In genomic region chr7:127344371-127344770, GRCm38 (mm10) we compare ENCODE assay signal across 8 mouse cellular contexts. TPM values are rescaled to one million over a fixed set of nuclear protein-coding genes. Genes with fewer than 3 reads are reported as not detected.
A peak's percentile ranks its signal among the peaks of the same experiment; 100 is the strongest.
DNase-seq lines count a peak whose midpoint lies in the region; ATAC-seq and TF ChIP-seq lines count a peak whose summit lies in the region.

No protein-coding gene starts in this region.

- H3K36me3 ChIP-seq in hindbrain, embryonic 14.5 days (replicated peaks; ENCODE audit: control insufficient read depth, insufficient read depth) = peaks cover 23% of the 10 kb centered on the region
- no peaks in the 10 kb centered on the region for H3K36me3 ChIP-seq in liver, embryonic 14.5 days (replicated peaks; ENCODE audit: control insufficient read depth, insufficient read depth, low read depth)

- no peak for TF ChIP-seq POLR2A in bone marrow macrophage, adult 2 months (IDR thresholded peaks at IDR 0.05; ENCODE audit: borderline replicate concordance, low read depth, low read length)

- H3K27ac ChIP-seq in bone marrow macrophage, adult 2 months (ENCODE audit: insufficient read depth, low read depth, low read length) = no peak overlapping the region
- no peak overlapping the region for H3K27ac ChIP-seq in hindbrain, embryonic 14.5 days
- H3K27ac ChIP-seq in liver, embryonic 14.5 days = no peak overlapping the region

- peak overlapping the region; percentile 67 for H3K4me2 ChIP-seq in hindbrain, embryonic 14.5 days (replicated peaks)
- H3K4me2 ChIP-seq in liver, embryonic 14.5 days (ENCODE audit: low read depth) = peak overlapping the region; percentile 90

- peak overlapping the region; percentile 93 for H3K9ac ChIP-seq in hindbrain, embryonic 14.5 days
- H3K9ac ChIP-seq in liver, embryonic 14.5 days (replicated peaks) = no peak overlapping the region

- no peaks in the 10 kb centered on the region for H3K4me1 ChIP-seq in bone marrow macrophage, adult 2 months (ENCODE audit: control insufficient read depth, insufficient read depth, low read length)
- peaks cover 13% of the 10 kb centered on the region for H3K4me1 ChIP-seq in hindbrain, embryonic 14.5 days (replicated peaks; ENCODE audit: control insufficient read depth, insufficient read depth, low read length)
- peaks cover 5 to 7% of the 10 kb centered on the region in 2 experiments; a peak in 3 of 4 replicates for H3K4me1 ChIP-seq in liver, embryonic 14.5 days (replicated peaks; ENCODE audit: control insufficient read depth in 2 of 2, insufficient read depth in 2 of 2, low read length in 1 of 2)

- DNase-seq in adrenal gland, adult 2 months = peak; percentile 25
- DNase-seq in adrenal gland, adult 18-20 months (ENCODE audit: low spot score in 2 of 2) = no peak
- no peak for DNase-seq in hindbrain, embryonic 14.5 days (ENCODE audit: low spot score)
- no peak for DNase-seq in liver, embryonic 14.5 days (ENCODE audit: low read depth in 3 of 3, low spot score in 3 of 3)
- no peak for DNase-seq in thymus, postnatal 25 days
- DNase-seq in layer of hippocampus, postnatal 10 days (ENCODE audit: low spot score in 2 of 2) = no peak
- no peak for DNase-seq in right cerebral cortex, postnatal 36 days (ENCODE audit: low spot score in 2 of 2)

- ATAC-seq in hindbrain, embryonic 14.5 days (ENCODE audit: low FRiP score) = no peak
- ATAC-seq in liver, embryonic 14.5 days (ENCODE audit: insufficient read depth) = no peak

- TF ChIP-seq CTCF in bone marrow macrophage, adult 2 months (IDR thresholded peaks at IDR 0.05; ENCODE audit: low read depth, low read length) = no peak
- TF ChIP-seq CTCF in liver, embryonic 14.5 days (IDR thresholded peaks at IDR 0.05; ENCODE audit: low read depth) = no peak

- no peaks in the 10 kb centered on the region for H3K9me3 ChIP-seq in hindbrain, embryonic 14.5 days (ENCODE audit: control insufficient read depth, low read length)
- H3K9me3 ChIP-seq in liver, embryonic 14.5 days (ENCODE audit: control insufficient read depth, low read length) = no peaks in the 10 kb centered on the region

- no peaks in the 10 kb centered on the region for H3K27me3 ChIP-seq in hindbrain, embryonic 14.5 days (ENCODE audit: control insufficient read depth, insufficient read depth, low read length)
- no peaks in the 10 kb centered on the region for H3K27me3 ChIP-seq in liver, embryonic 14.5 days (ENCODE audit: control insufficient read depth, insufficient read depth, low read length)

- peak overlapping the region; percentile 87 for H3K4me3 ChIP-seq in bone marrow macrophage, adult 2 months (ENCODE audit: insufficient read depth, low read length)
- peak overlapping the region; percentile 93 for H3K4me3 ChIP-seq in hindbrain, embryonic 14.5 days (replicated peaks; ENCODE audit: low read length)
- peak overlapping the region in 1 of 2 experiments; percentile 67; a peak in 2 of 4 replicates for H3K4me3 ChIP-seq in liver, embryonic 14.5 days (ENCODE audit: insufficient read depth in 1 of 2, low read depth in 2 of 2, low read length in 2 of 2)

- TF ChIP-seq EP300 in liver, embryonic 14.5 days (IDR thresholded peaks at IDR 0.05; ENCODE audit: low read depth) = no peak

- 88% methylated on average over 8 of the region's 8 CpGs for WGBS in hindbrain, embryonic 14.5 days
- 81% methylated on average over 8 of the region's 8 CpGs for WGBS in liver, embryonic 14.5 days (ENCODE audit: insufficient replicate concordance)

RNA-seq across cellular contexts. Expression of gene Zfp768, which starts 1.0 kb away (rescaled TPM):
- 10 to 100 TPM; 30.5 to 32.3 TPM for total RNA-seq in adrenal gland, adult 2 months (2021)
- 52.5 and 54.2 TPM in 2 replicates for polyA plus RNA-seq in adrenal gland, adult 2 months (2012; rRNA removed)
- 10 to 100 TPM; 26.8 to 34.5 TPM for total RNA-seq in adrenal gland, adult 18-20 months (2021)
- 14.9 and 16.2 TPM in 2 replicates for polyA plus RNA-seq in bone marrow macrophage, adult 2 months (2012; ENCODE audit: insufficient read depth, insufficient read length, missing spikeins)
- 4.8 and 6.1 TPM in 2 replicates for polyA plus RNA-seq in hindbrain, embryonic 14.5 days (2014; fragmentation: Nextera tagmentation; extraction: Ambion mirVana)
- 4.4 and 5.0 TPM in 2 replicates for polyA plus RNA-seq in liver, embryonic 14.5 days (2012; rRNA removed)
- polyA plus RNA-seq in liver, embryonic 14.5 days (2014; fragmentation: Nextera tagmentation; extraction: Ambion mirVana) = 0.52 and 0.75 TPM in 2 replicates
- 10 to 100 TPM; 11.9 to 13.5 TPM for total RNA-seq in layer of hippocampus, postnatal 10 days (2021)

RNA-seq across cellular contexts. Expression of gene Zfp747, which starts 31.5 kb away (rescaled TPM):
- total RNA-seq in adrenal gland, adult 2 months (2021) = 10 to 100 TPM in 1 of 2 experiments, 1 to 10 TPM in 1; 8.0 to 11.2 TPM
- 4.4 and 6.7 TPM in 2 replicates for polyA plus RNA-seq in adrenal gland, adult 2 months (2012; rRNA removed)
- 10 to 100 TPM; 10.4 to 13.0 TPM for total RNA-seq in adrenal gland, adult 18-20 months (2021)
- polyA plus RNA-seq in bone marrow macrophage, adult 2 months (2012; ENCODE audit: insufficient read depth, insufficient read length, missing spikeins) = 6.3 and 6.8 TPM in 2 replicates
- polyA plus RNA-seq in hindbrain, embryonic 14.5 days (2014; fragmentation: Nextera tagmentation; extraction: Ambion mirVana) = 8.2 and 8.5 TPM in 2 replicates
- 1.2 and 1.9 TPM in 2 replicates for polyA plus RNA-seq in liver, embryonic 14.5 days (2012; rRNA removed)
- polyA plus RNA-seq in liver, embryonic 14.5 days (2014; fragmentation: Nextera tagmentation; extraction: Ambion mirVana) = 1.2 and 1.8 TPM in 2 replicates
- total RNA-seq in layer of hippocampus, postnatal 10 days (2021) = 1 to 10 TPM; 7.3 to 7.5 TPM

RNA-seq across cellular contexts. Expression of gene 9130019O22Rik, which starts 42.6 kb away (rescaled TPM):
- total RNA-seq in adrenal gland, adult 2 months (2021) = 1 to 10 TPM; 4.4 to 6.3 TPM
- 2.5 and 3.3 TPM in 2 replicates for polyA plus RNA-seq in adrenal gland, adult 2 months (2012; rRNA removed)
- total RNA-seq in adrenal gland, adult 18-20 months (2021) = 1 to 10 TPM; 4.1 to 5.0 TPM
- polyA plus RNA-seq in bone marrow macrophage, adult 2 months (2012; ENCODE audit: insufficient read depth, insufficient read length, missing spikeins) = 2.8 and 2.9 TPM in 2 replicates
- polyA plus RNA-seq in hindbrain, embryonic 14.5 days (2014; fragmentation: Nextera tagmentation; extraction: Ambion mirVana) = 4.5 and 5.7 TPM in 2 replicates
- 0.69 and 0.71 TPM in 2 replicates for polyA plus RNA-seq in liver, embryonic 14.5 days (2012; rRNA removed)
- 1.0 and 1.2 TPM in 2 replicates for polyA plus RNA-seq in liver, embryonic 14.5 days (2014; fragmentation: Nextera tagmentation; extraction: Ambion mirVana)
- 1 to 10 TPM; 3.3 TPM for total RNA-seq in layer of hippocampus, postnatal 10 days (2021)

RNA-seq across cellular contexts. Expression of gene Itgal, which starts 48.3 kb away (rescaled TPM):
- 1 to 10 TPM; 1.7 to 2.4 TPM for total RNA-seq in adrenal gland, adult 2 months (2021)
- 1.6 and 1.7 TPM in 2 replicates for polyA plus RNA-seq in adrenal gland, adult 2 months (2012; rRNA removed)
- 1 to 10 TPM; 1.7 to 4.0 TPM for total RNA-seq in adrenal gland, adult 18-20 months (2021)
- polyA plus RNA-seq in bone marrow macrophage, adult 2 months (2012; ENCODE audit: insufficient read depth, insufficient read length, missing spikeins) = 42.3 and 49.7 TPM in 2 replicates
- polyA plus RNA-seq in hindbrain, embryonic 14.5 days (2014; fragmentation: Nextera tagmentation; extraction: Ambion mirVana) = 0.12 and 0.46 TPM in 2 replicates
- polyA plus RNA-seq in liver, embryonic 14.5 days (2012; rRNA removed) = 6.4 and 6.7 TPM in 2 replicates
- 4.0 and 4.8 TPM in 2 replicates for polyA plus RNA-seq in liver, embryonic 14.5 days (2014; fragmentation: Nextera tagmentation; extraction: Ambion mirVana)
- total RNA-seq in layer of hippocampus, postnatal 10 days (2021) = under 1 TPM; 0.51 to 0.89 TPM

RNA-seq across cellular contexts. Expression of gene E430018J23Rik, which starts 49.1 kb away (rescaled TPM):
- total RNA-seq in adrenal gland, adult 2 months (2021) = 10 to 100 TPM in 1 of 2 experiments, 1 to 10 TPM in 1; 7.1 to 10.3 TPM
- polyA plus RNA-seq in adrenal gland, adult 2 months (2012; rRNA removed) = 8.9 and 10.0 TPM in 2 replicates
- 1 to 10 TPM; 8.2 to 8.4 TPM for total RNA-seq in adrenal gland, adult 18-20 months (2021)
- 3.4 and 3.9 TPM in 2 replicates for polyA plus RNA-seq in bone marrow macrophage, adult 2 months (2012; ENCODE audit: insufficient read depth, insufficient read length, missing spikeins)
- polyA plus RNA-seq in hindbrain, embryonic 14.5 days (2014; fragmentation: Nextera tagmentation; extraction: Ambion mirVana) = 6.1 and 6.4 TPM in 2 replicates
- 1.2 and 1.3 TPM in 2 replicates for polyA plus RNA-seq in liver, embryonic 14.5 days (2012; rRNA removed)
- 1.0 and 1.3 TPM in 2 replicates for polyA plus RNA-seq in liver, embryonic 14.5 days (2014; fragmentation: Nextera tagmentation; extraction: Ambion mirVana)
- 1 to 10 TPM; 5.4 to 6.4 TPM for total RNA-seq in layer of hippocampus, postnatal 10 days (2021)
